Mouse (Mus musculus) brain, embryonic 14.5 days (tissue): ENCODE measurements around the gene Psapl1. TPM values are rescaled to one million over a fixed set of nuclear protein-coding genes. Genes with fewer than 3 reads are reported as not detected.

ENCODE experiments used
- DNase-seq: peaks from one replicate; pipeline ENCODE4 v3.0.0-alpha.2; 2011; ENCODE audit warnings: low read depth
- CTCF ChIP-seq: fragments of 200-500 bp; IDR thresholded peaks from 2 replicates; pipeline ENCODE4 v1.5.1; 2012; ENCODE audit warnings: inconsistent platforms, mild to moderate bottlenecking, moderate library complexity, borderline replicate concordance; ENCODE audit not compliant: insufficient read depth, insufficient read length; ENCODE audit errors: extremely low read depth
- POLR2A ChIP-seq: fragments of 200-500 bp; IDR thresholded peaks from 2 replicates; pipeline ENCODE4 v1.6.1; 2012; ENCODE audit warnings: mild to moderate bottlenecking, inconsistent platforms, borderline replicate concordance; ENCODE audit not compliant: poor library complexity, insufficient read depth, insufficient read length, severe bottlenecking; ENCODE audit errors: extremely low read depth
- polyA plus RNA-seq: library from polyadenylated mRNA; depleted of rRNA; stranded (reverse); fragments of >200 nt; gene quantifications from 2 replicates; pipeline ENCODE4 v1.2.3, GENCODE M21; 2012

The Psapl1 gene
- polyA plus RNA-seq, 1 experiment: not detected

DNA sequence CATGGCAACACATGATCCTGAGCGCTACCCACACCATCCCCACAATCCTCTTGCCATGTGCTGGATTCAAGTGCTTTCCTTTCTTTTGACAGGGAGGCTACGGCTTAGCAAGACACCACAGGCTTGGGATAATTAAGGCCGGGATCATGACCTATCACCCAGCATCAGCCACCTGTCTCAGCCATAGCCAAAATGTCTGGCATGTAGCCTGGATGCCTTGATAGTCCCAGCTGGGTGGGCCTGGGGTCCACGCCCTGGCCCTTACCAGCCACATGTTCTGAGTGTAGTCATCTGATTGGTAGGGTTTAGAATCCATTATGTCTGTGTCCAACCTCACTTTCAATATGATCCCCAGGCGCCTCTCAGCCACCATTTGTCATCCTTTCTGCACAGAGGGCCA, 24.1 kb upstream of the Psapl1 start:
- DNase-seq: no peak

GRCm38 (mm10) chr5:36182326-36182725, 21.5 kb upstream of the Psapl1 start:
- TF ChIP-seq CTCF (no peak), POLR2A (no peak)
- peak; percentile 14 for DNase-seq

More for the DNA sequence above, 24.1 kb upstream of the Psapl1 start:
- no peak for TF ChIP-seq POLR2A
- TF ChIP-seq CTCF: no peak

- TF ChIP-seq CTCF (peak; percentile 16; the same call in 1 of the 2 replicates), POLR2A (no peak)
- no peak for DNase-seq
These were observed 17.3 kb upstream of the Psapl1 start for GRCm38 (mm10) chr5:36186294-36187053.

GRCm38 (mm10) chr5:36188310-36188709, 15.5 kb upstream of the Psapl1 start:
- TF ChIP-seq CTCF (no peak), POLR2A (no peak)
- DNase-seq: no peak

- DNase-seq: no peak
- TF ChIP-seq POLR2A (no peak), CTCF (no peak)
These were observed 12.5 kb upstream of the Psapl1 start for GRCm38 (mm10) chr5:36191285-36191684.

DNA sequence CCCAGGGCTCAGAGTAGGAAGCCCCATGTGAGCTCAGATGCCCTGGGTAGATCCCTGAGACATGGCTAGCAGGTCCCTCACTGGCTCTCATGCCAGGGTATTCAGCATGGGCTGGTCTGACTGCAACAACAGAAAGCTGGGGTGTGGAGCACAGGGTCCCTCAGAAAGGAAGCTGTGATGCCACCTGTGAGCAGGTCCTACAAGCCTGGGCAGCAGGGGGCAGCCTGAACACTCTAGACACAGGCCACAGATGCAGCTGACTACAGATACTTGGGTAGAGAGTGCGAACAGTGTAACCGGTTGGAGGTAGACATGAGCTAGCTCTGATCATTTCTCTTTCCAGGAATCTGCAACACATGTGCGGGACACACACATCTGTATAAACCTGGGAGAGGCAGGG, 11.9 kb upstream of the Psapl1 start:
- TF ChIP-seq CTCF: peak; percentile 19; the same call in 1 of the 2 replicates
- no peak for TF ChIP-seq POLR2A
- no peak for DNase-seq

DNA sequence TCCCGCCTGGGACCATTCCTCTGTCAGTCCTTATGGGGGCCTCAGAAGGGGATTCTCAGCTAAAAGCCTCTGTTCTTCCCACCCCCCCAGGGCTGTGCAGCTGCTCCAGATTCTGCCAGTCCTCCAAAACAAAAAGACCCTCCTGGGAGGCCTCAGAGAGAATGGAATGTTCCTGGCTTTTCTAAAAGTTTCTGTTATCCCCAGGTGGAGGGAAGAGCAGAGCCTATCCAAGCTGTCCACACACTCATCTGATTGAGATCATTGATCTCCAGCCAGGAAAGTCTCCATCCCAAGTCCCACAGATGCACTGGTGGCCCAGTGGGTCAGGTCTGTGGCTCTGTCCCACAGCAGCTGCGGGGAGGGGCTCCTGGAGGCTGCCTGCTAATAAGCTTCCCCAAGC, 11.1 kb upstream of the Psapl1 start:
- no peak for TF ChIP-seq CTCF
- no peak for TF ChIP-seq POLR2A
- no peak for DNase-seq

DNA sequence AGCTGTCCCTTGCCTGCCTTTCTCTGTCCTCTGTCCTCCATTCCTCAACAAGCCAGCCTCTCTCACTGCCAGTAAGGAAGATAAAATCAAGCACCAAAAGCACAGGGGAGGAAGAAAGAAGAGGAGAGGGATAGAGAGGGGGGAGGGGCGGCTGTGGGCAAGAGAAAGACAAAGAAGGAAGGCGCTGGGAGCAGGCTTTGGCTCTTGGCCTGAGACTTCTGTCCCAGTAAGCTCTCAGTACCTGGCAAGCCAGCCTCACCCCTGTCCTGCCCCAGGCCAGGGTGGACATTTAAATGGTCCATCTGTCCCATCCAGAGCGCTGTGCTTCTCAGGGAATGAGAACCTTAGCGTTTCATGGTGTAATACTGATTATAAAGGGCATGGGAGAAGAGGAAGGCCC, 9.2 kb upstream of the Psapl1 start:
- DNase-seq: peak; percentile 33
- TF ChIP-seq CTCF: no peak
- TF ChIP-seq POLR2A: no peak

DNA sequence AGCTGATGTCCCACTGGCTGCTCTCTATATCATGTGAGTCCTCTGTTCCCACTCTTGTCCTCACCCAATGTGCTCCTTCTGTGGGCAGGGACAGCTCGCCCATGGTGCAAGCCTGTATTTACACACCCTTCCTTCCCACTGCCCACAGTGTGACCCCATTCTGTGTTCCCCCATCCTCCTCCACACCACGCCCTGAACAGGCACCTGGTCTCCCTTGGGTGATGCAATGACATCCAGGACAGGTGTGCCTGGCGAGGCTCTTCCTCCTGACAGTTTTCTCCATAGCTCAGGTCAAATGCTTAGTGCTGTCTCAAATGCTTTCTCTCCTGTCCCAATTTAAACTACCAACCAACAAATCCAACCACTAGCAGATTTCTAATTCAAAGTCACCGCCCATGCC, 8.4 kb upstream of the Psapl1 start:
- DNase-seq: no peak
- TF ChIP-seq CTCF (no peak), POLR2A (no peak)

- no peak for DNase-seq
- no peak for TF ChIP-seq POLR2A
- no peak for TF ChIP-seq CTCF
These were observed 4.3 kb upstream of the Psapl1 start for GRCm38 (mm10) chr5:36199519-36199918.

DNA sequence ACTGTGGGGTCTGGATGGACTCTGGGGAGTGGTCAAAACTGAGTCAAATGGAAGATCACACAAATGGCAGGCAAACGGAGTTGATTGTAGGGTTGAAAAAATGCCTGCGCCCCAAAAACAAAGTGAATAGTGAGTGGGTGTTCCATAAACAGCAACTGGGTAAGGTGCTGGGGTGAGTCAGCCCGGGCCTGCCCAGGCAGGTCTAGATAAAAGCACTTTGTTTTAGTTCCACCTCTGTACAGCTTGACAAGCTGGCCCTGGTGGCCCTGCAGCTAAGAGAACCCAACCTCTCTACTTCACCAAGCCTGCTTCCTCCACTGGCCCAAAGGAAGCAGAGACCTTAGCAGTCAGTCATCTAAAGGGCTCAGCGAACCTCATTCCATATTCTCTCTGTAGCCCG, 1.0 kb upstream of the Psapl1 start:
- no peak for TF ChIP-seq POLR2A
- no peak for TF ChIP-seq CTCF
- no peak for DNase-seq

DNA sequence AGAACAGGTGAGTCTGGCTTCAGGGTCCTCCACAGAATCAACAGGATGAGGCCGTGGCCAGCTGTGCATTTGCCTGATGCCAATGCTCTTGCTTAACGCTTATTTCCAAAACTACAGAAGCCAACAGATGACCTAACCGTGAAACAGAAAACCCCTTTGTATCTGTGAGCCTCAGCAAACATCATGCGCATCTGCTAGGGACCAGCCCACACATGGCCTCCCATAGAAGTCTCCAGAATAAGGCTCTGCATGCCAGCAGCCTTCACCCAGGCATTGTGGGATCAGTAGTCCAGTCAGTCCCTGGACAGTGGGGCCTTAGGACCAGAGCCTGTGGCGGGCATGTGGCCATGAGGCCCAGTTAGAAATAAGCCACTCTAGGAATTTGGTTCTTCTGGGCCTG, 400 bp upstream of the Psapl1 start:
- no peak for DNase-seq

More for the DNA sequence above, 400 bp upstream of the Psapl1 start:
- no peak for TF ChIP-seq CTCF
- TF ChIP-seq POLR2A: no peak
